ENCODE assay signal across 8 mouse cellular contexts in genomic region chr3:103887581-103887980, GRCm38 (mm10). TPM values are rescaled to one million over a fixed set of nuclear protein-coding genes. Genes with fewer than 3 reads are reported as not detected.
DNase-seq lines count a peak whose midpoint lies in the region; ATAC-seq lines count a peak whose summit lies in the region.

No protein-coding gene starts in this region.

- 33% methylated on average over 3 of the region's 3 CpGs for WGBS in kidney, embryonic 14.5 days
- 40% methylated on average over 3 of the region's 3 CpGs for WGBS in neural tube, embryonic 15.5 days

- no peaks in the 10 kb centered on the region for H3K4me1 ChIP-seq in kidney, embryonic 14.5 days (ENCODE audit: control insufficient read depth, insufficient read depth, low read length)
- H3K4me1 ChIP-seq in neural tube, embryonic 15.5 days = no peaks in the 10 kb centered on the region

- H3K4me3 ChIP-seq in kidney, embryonic 14.5 days (ENCODE audit: low read length) = no peak overlapping the region
- H3K4me3 ChIP-seq in neural tube, embryonic 15.5 days (replicated peaks) = no peak overlapping the region

- H3K36me3 ChIP-seq in kidney, embryonic 14.5 days (ENCODE audit: control insufficient read depth, insufficient read depth, low read length) = no peaks in the 10 kb centered on the region
- no peaks in the 10 kb centered on the region for H3K36me3 ChIP-seq in neural tube, embryonic 15.5 days

- H3K27me3 ChIP-seq in kidney, embryonic 14.5 days (ENCODE audit: control insufficient read depth, insufficient read depth, low read length) = no peaks in the 10 kb centered on the region
- no peaks in the 10 kb centered on the region for H3K27me3 ChIP-seq in neural tube, embryonic 15.5 days (replicated peaks)

- H3K4me2 ChIP-seq in kidney, embryonic 14.5 days (replicated peaks; ENCODE audit: low read depth, low read length) = no peak overlapping the region
- no peak overlapping the region for H3K4me2 ChIP-seq in neural tube, embryonic 15.5 days

- peak; percentile 17 to 23 for DNase-seq in kidney, adult 8-10 months
- peak; percentile 71 to 77 for DNase-seq in B cell, adult 2 months
- peak; percentile 29 for DNase-seq in ES-CJ7 (ENCODE audit: low read depth, low spot score)
- peak; percentile 76 to 81 for DNase-seq in cerebellum, postnatal 14 days
- DNase-seq in layer of hippocampus, adult 9-10 months (ENCODE audit: low spot score) = peak; percentile 35
- peak; percentile 70 for DNase-seq in retina, postnatal 1 day

- no peak overlapping the region for H3K27ac ChIP-seq in kidney, embryonic 14.5 days (ENCODE audit: low read depth, low read length)
- H3K27ac ChIP-seq in neural tube, embryonic 15.5 days (replicated peaks) = no peak overlapping the region

- no peaks in the 10 kb centered on the region for H3K9me3 ChIP-seq in kidney, embryonic 14.5 days (ENCODE audit: control insufficient read depth, low read length)
- H3K9me3 ChIP-seq in neural tube, embryonic 15.5 days (replicated peaks) = no peaks in the 10 kb centered on the region

- no peak overlapping the region for H3K9ac ChIP-seq in kidney, embryonic 14.5 days (ENCODE audit: low read depth, low read length)
- no peak overlapping the region for H3K9ac ChIP-seq in neural tube, embryonic 15.5 days (replicated peaks)

- no peak for ATAC-seq in kidney, embryonic 14.5 days (ENCODE audit: low FRiP score, low TSS enrichment)
- ATAC-seq in neural tube, embryonic 15.5 days (ENCODE audit: low FRiP score) = no peak

RNA-seq across cellular contexts. Expression of gene Rsbn1, which starts 26.3 kb away (rescaled TPM):
- 13.2 and 13.3 TPM in 2 replicates for polyA plus RNA-seq in kidney, embryonic 14.5 days (2014; fragmentation: Nextera tagmentation; extraction: Ambion mirVana)
- 17.3 and 18.7 TPM in 2 replicates for polyA plus RNA-seq in neural tube, embryonic 15.5 days (2015; fragmentation: Nextera tagmentation; extraction: Ambion mirVana)

RNA-seq across cellular contexts. Expression of gene Ptpn22, which starts 28.0 kb away (rescaled TPM):
- 0.26 and 0.92 TPM in 2 replicates for polyA plus RNA-seq in kidney, embryonic 14.5 days (2014; fragmentation: Nextera tagmentation; extraction: Ambion mirVana)
- 0.33 and 5.6 TPM in 2 replicates for polyA plus RNA-seq in neural tube, embryonic 15.5 days (2015; fragmentation: Nextera tagmentation; extraction: Ambion mirVana)

RNA-seq across cellular contexts. Expression of gene Bcl2l15, which starts 55.2 kb away (rescaled TPM):
- not detected in 2 replicates for polyA plus RNA-seq in kidney, embryonic 14.5 days (2014; fragmentation: Nextera tagmentation; extraction: Ambion mirVana)
- 0.26 and 0.33 TPM in 2 replicates for polyA plus RNA-seq in neural tube, embryonic 15.5 days (2015; fragmentation: Nextera tagmentation; extraction: Ambion mirVana)

Comparison
In these comparisons a context has a peak if more than half of its experiments do, and no peak if none do; other contexts are left out.
1. DNase-seq: peak in every context shown above with its lines; median percentile 78 in cerebellum, postnatal 14 days; 74 in B cell, adult 2 months; 70 in retina, postnatal 1 day; 35 in layer of hippocampus, adult 9-10 months; 29 in ES-CJ7; 20 in kidney, adult 8-10 months.